Mouse (Mus musculus): ENCODE measurements around the gene Gm128. TPM values are rescaled to one million over a fixed set of nuclear protein-coding genes. Genes with fewer than 3 reads are reported as not detected.

Gene Gm128
- polyA plus RNA-seq, 1 experiment, result 1.7 TPM

DNA sequence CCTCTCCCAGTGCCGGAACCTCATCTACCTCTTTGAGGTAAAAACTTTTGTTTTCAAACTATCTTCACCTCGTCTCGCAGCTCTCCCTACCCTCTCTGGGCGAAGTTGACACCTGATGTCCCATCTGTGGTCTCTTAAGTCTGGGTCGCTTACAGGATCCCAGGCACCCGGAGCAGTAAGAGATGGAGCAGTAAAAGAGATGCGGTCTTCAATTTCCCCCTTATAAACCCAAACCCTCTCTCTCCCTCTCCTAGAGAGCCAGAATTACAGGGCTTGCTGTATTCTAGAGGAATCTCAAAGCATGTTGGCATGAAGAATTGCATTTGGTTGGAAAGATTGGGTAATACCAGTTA lies 42.2 kb upstream of the Gm128 start:
- no peaks in the 10 kb centered on the region for H3K27me3 ChIP-seq (replicated peaks)
- H3K4me3 ChIP-seq (replicated peaks), result peak overlapping the region; percentile 99
- no peak for TF ChIP-seq FLI1 (IDR thresholded peaks at IDR 0.05; ENCODE audit: low read length)
- TF ChIP-seq GATA1 (IDR thresholded peaks at IDR 0.05; ENCODE audit: borderline replicate concordance, low read length), result no peak
- peaks cover 60% of the 10 kb centered on the region for H3K36me3 ChIP-seq (replicated peaks; ENCODE audit: low read length)
- peaks cover 61% of the 10 kb centered on the region for H3K4me1 ChIP-seq
- no peaks in the 10 kb centered on the region for H3K9me3 ChIP-seq

DNA sequence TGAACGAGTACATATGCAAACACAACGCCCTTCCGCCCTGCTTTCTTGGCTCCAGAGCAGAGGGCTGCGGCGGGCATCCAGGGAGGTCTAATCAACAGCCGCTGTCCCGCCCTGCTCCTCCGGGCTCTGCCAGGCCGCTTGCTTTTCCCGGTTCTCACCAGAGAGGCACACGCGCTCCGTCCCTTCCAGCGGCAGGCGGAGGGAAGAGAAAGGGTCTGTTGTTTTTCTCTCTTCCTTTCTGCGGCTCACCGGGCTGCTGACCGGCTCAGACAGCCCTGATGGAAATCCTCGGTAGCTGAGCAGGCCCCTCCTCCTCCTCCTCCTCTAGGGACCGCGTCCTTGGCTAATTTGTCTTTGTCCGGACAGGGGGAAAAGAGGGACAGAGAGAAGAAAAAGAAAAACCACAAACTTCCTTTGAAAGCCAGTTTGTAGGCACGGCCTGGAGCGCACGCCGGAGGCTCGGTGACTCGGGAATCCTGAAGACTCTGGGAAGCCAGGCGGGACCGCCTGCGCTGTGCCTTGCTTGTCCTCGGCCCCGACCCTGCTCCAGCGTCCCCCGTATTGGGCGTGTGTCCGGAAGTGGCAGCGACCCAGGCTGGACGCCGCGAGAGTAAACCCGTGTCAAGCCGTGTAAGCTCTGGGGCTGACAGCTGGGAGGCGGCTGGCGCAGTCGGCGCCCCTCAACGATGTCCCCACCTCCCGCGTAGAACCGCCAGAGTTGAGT lies 41.6 kb upstream of the Gm128 start:
- Histone ChIP-seq H3K4me1 (peaks cover 61% of the 10 kb centered on the region), H3K9me3 (no peaks in the 10 kb centered on the region), H3K4me3 (replicated peaks) (peak overlapping the region; percentile 99), H3K36me3 (replicated peaks; ENCODE audit: low read length) (peaks cover 60% of the 10 kb centered on the region), H3K27me3 (replicated peaks) (no peaks in the 10 kb centered on the region)
- TF ChIP-seq GATA1 (IDR thresholded peaks at IDR 0.05; ENCODE audit: borderline replicate concordance, low read length) (no peak), FLI1 (IDR thresholded peaks at IDR 0.05; ENCODE audit: low read length) (no peak)

DNA sequence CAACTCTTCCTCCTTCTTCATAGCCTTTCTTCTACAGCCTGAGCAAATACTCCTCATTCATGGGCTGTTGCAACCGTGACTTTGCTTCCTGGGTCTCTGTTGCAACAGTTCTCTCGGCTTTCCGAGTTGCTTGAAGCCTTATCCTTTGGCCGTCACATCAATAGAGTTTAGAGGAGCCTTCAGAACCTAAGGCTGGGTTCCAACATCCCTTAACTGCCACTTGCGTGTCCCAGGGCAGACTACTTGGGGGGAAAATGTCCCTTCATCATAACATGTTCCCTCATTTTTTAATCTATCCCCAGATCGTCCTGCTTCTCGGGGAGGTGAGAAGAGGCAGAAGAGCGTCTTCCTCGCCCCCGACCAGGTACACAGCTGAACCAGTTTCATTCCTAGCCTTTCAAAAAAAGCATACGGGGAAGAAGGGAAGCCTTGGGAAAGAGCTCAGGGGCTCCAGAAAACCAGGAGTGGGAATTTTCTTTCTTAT lies 41.0 kb upstream of the Gm128 start:
- no peaks in the 10 kb centered on the region for H3K9me3 ChIP-seq
- no peaks in the 10 kb centered on the region for H3K27me3 ChIP-seq (replicated peaks)
- no peak for TF ChIP-seq FLI1 (IDR thresholded peaks at IDR 0.05; ENCODE audit: low read length)
- no peak for TF ChIP-seq GATA1 (IDR thresholded peaks at IDR 0.05; ENCODE audit: borderline replicate concordance, low read length)
- H3K4me1 ChIP-seq, result peaks cover 60% of the 10 kb centered on the region
- H3K4me3 ChIP-seq (replicated peaks), result peak overlapping the region; percentile 99
- H3K36me3 ChIP-seq (replicated peaks; ENCODE audit: low read length), result peaks cover 56% of the 10 kb centered on the region

DNA sequence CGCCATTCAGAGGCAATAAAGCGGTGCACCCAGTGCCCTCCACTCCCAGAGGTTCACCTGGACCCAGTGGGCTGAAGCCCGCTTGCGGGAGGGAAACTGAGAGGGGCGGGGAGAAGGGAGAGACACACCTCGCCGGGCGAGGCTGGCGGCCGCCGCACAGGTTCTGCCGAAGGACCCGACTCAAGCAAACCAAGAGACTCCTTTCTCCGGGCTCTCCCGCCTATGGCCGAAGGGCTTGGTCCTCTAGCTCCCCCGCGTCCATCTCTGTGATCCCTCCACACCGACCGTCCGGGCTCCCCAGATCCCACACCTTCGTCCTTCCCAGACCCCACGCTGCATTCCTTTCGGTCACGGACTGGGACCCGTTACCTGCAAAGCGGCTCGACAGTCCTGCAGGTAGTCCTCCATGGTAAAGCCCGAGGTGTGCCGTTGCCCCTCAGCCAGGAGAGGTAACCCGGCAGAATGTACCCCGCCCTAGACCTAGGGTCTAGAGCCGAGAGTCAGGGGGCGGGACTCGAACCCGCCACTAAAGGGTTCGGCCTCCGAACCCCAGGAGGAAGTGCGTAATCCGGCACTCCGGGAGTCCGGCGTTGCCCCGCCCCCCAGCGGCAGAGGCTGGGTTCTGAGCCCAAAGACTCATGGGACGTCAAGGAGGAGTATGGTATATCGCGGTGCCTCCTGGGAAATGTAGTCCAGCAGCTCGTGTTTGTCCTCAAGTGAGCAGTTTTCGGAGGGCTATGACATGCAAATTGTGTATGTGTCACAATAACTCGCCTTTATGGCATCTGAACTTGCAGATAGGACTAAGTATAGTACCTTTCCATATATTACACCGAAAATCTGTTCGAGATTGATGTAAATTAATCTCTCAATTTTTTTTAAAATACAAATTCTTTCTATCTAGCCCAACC lies 40.1 kb upstream of the Gm128 start, which contains the start of the genes Mindy1 and Prune1:
Mindy1 (plus strand) TSS at position 130 of the 911 bp plus-strand sequence.
Prune1 (minus strand) TSS at position 861 of the 911 bp plus-strand sequence.
- Histone ChIP-seq H3K9me3 (no peaks in the 10 kb centered on the region), H3K36me3 (replicated peaks; ENCODE audit: low read length) (peaks cover 52% of the 10 kb centered on the region), H3K4me1 (peaks cover 60% of the 10 kb centered on the region), H3K27me3 (replicated peaks) (no peaks in the 10 kb centered on the region), H3K4me3 (replicated peaks) (peak within 1 kb of the TSS; percentile 99)
- TF ChIP-seq GATA1 (IDR thresholded peaks at IDR 0.05; ENCODE audit: borderline replicate concordance, low read length), result no peak
- no peak for TF ChIP-seq FLI1 (IDR thresholded peaks at IDR 0.05; ENCODE audit: low read length)

DNA sequence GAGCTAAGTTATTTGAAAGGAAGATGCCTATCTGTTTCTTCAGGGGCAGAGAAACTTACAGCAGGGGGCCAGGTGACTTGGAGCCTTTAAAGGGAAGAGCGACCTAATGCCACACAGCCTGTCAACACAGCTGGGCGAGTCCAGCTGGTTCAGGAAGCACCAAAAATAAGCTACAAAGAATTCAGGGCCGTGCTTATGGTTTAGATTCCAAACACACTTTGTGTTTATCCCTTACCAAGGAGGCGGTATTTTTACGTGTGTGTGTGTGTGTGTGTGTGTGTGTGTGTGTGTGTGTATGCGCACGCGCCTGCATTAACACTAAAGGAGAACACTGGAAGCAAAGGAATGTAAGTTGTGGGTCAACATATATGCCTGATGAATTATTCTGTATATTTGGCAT lies 39.3 kb upstream of the Gm128 start:
- H3K9me3 ChIP-seq, result no peaks in the 10 kb centered on the region
- H3K36me3 ChIP-seq (replicated peaks; ENCODE audit: low read length), result peaks cover 46% of the 10 kb centered on the region
- peaks cover 60% of the 10 kb centered on the region for H3K4me1 ChIP-seq
- H3K27me3 ChIP-seq (replicated peaks), result no peaks in the 10 kb centered on the region
- TF ChIP-seq FLI1 (IDR thresholded peaks at IDR 0.05; ENCODE audit: low read length) (no peak), GATA1 (IDR thresholded peaks at IDR 0.05; ENCODE audit: borderline replicate concordance, low read length) (no peak)
- H3K4me3 ChIP-seq (replicated peaks), result peak overlapping the region; percentile 99

DNA sequence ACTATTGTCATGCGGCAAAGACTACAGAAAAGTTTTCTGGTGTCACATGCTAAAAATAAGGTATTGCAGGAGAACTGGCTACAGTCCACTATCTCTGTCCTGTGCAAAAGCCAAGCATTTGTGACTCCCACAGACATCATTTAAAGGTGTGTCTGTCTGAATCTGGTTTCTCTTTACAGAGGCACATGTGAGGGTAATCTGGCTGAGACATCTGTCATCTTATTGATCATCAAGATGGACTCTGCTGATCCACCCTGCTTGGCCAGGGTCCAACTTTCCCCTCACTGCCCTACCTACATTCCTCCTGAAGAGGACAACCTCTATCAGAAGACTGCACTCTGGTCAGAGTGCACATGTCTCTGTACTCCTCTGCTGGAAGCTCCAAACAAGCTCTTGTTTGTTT lies 35.8 kb upstream of the Gm128 start:
- Histone ChIP-seq H3K9me3 (no peaks in the 10 kb centered on the region), H3K4me3 (replicated peaks) (peak overlapping the region; percentile 48), H3K4me1 (peaks cover 73% of the 10 kb centered on the region), H3K27me3 (replicated peaks) (no peaks in the 10 kb centered on the region), H3K36me3 (replicated peaks; ENCODE audit: low read length) (peaks cover 58% of the 10 kb centered on the region)
- TF ChIP-seq FLI1 (IDR thresholded peaks at IDR 0.05; ENCODE audit: low read length) (no peak), GATA1 (IDR thresholded peaks at IDR 0.05; ENCODE audit: borderline replicate concordance, low read length) (no peak)

DNA sequence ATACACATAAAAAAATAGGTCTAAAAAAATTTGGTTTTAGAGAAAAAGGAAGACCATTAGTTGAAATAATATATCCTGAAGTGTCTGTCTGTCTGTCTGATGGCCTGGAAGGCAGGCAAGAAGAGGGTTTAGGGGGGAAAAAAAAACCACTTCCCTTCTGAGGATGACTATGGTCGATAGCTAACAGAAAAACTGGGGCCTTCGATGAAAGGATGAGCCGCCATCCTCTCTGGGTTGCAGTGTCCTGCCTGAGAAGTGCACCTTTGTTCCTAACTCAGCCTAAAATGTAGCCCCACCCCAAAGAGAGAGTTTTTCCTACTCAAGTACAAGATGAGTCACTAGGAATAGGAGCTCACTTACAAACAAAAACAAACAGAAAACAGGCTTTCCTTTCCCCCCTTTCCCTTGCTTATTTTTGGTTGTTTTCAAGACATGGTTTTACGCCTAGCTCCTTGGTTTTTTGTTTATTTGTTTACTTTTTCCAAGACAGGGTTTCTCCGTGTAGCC lies 35.1 kb upstream of the Gm128 start:
- Histone ChIP-seq H3K9me3 (no peaks in the 10 kb centered on the region), H3K27me3 (replicated peaks) (no peaks in the 10 kb centered on the region), H3K36me3 (replicated peaks; ENCODE audit: low read length) (peaks cover 65% of the 10 kb centered on the region), H3K4me3 (replicated peaks) (peak overlapping the region; percentile 67), H3K4me1 (peaks cover 80% of the 10 kb centered on the region)
- TF ChIP-seq GATA1 (IDR thresholded peaks at IDR 0.05; ENCODE audit: borderline replicate concordance, low read length) (no peak), FLI1 (IDR thresholded peaks at IDR 0.05; ENCODE audit: low read length) (no peak)

DNA sequence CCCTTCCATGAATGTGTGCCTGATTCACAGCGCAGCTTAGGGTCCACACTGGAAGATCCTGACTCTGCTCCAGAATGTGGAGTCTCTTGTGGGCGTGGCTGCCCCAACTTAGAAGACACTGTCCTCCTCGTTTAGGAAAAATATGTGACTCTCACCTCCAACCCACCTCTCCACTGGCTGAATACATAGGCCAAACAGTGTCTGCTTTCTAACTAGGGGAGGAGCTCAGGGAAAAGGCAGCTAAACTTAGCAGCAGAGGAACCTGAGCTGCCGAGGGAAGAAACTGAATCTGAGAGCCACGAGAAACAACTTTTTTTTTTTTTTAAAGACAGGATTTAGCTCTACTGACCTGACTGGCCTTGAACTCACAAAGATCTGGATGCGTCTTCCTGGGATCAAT lies 33.8 kb upstream of the Gm128 start:
- Histone ChIP-seq H3K27me3 (replicated peaks) (no peaks in the 10 kb centered on the region), H3K4me3 (replicated peaks) (peak overlapping the region; percentile 78), H3K9me3 (no peaks in the 10 kb centered on the region), H3K4me1 (peaks cover 89% of the 10 kb centered on the region), H3K36me3 (replicated peaks; ENCODE audit: low read length) (peaks cover 76% of the 10 kb centered on the region)
- TF ChIP-seq FLI1 (IDR thresholded peaks at IDR 0.05; ENCODE audit: low read length) (no peak), GATA1 (IDR thresholded peaks at IDR 0.05; ENCODE audit: borderline replicate concordance, low read length) (no peak)

DNA sequence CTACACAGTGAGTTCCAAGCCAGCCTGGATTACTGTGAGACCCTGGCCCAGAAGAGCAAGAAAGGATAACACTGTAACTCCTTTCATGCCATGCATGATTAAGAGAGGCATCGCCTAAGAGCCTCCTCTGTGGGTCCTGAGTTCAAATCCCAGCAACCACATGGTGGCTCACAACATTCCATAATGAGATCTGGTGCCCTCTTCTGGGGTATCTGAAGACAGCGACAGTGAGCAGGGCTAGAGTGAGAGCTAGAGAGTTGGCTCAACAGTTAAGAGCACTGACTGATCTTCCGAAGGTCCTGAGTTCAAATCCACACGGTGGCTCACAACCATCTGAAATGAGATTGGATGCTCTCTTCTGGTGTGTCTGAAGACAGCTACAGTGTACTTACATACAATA lies 33.1 kb upstream of the Gm128 start:
- Histone ChIP-seq H3K4me3 (replicated peaks) (no peak overlapping the region), H3K4me1 (peaks cover 90% of the 10 kb centered on the region), H3K9me3 (no peaks in the 10 kb centered on the region), H3K27me3 (replicated peaks) (no peaks in the 10 kb centered on the region), H3K36me3 (replicated peaks; ENCODE audit: low read length) (peaks cover 79% of the 10 kb centered on the region)
- no peak for TF ChIP-seq GATA1 (IDR thresholded peaks at IDR 0.05; ENCODE audit: borderline replicate concordance, low read length)
- no peak for TF ChIP-seq FLI1 (IDR thresholded peaks at IDR 0.05; ENCODE audit: low read length)
